Mouse (Mus musculus): ENCODE data around the gene Gm44790.
A peak's percentile ranks its signal among the peaks of the same experiment; 100 is the strongest.

The Gm44790 gene

DNA sequence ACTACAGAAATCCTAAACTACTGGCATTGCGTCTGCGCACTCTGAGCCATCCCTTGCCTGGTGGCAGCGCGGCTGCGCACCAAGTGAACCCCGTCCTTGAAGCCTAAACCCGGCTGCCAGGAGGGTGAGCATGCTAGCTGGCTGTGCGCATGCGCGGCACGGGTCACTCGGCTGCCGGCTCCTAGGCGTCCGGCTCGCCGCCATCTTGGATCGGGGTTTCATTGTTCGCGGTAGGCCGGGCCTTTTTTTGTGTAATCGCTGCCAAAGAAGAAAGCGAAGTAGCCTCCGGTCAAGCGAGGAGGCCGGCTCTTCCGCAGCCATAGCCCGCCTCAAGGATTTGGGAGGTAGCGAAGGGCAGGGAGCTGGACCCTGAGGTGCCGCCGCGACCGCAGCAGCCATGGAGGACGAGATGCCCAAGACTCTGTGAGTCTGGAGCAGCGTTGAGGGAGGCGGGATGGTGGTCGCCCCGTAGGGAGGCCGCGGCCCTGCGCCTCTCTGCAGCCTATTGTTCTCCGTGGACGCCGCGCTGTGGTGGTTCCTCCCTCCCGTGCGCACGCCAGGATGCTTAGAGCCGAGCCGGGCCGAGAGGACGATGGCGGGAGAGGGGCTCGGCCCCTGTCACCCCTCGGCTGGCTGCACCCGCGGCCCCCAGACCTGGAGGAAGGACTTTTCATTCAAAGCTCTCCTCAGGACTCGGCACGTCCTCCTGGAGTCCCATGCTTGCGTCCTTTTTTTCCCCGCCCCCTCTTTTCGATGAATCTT, 22.2 kb upstream of the Gm44790 start, which contains the start of gene Tia1:
Gene Tia1 (plus strand): TSS at position 120 of the 762 bp plus-strand sequence.
- peak; percentile 96 for DNase-seq (ENCODE audit: low spot score)

DNA sequence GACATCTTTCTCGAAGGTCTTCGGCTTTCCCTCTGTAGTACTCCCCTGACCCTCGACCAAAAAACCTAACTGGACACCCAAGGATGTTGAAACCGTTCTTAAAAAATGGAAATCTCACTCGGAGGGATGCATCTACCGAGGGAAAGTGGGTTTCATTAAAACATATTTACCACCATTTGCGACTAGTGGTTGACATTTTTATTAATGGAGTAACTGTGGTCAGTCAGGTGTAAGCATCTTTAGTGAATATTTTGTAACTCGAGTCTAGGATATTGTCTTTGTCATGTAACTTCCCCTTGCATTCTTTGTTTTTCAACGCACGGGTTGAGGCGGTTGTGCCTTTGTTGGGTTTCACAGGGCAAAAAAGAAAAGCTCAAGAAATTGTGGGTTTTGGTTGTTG, 21.5 kb upstream of the Gm44790 start:
- no peak for DNase-seq (ENCODE audit: low spot score)

DNA sequence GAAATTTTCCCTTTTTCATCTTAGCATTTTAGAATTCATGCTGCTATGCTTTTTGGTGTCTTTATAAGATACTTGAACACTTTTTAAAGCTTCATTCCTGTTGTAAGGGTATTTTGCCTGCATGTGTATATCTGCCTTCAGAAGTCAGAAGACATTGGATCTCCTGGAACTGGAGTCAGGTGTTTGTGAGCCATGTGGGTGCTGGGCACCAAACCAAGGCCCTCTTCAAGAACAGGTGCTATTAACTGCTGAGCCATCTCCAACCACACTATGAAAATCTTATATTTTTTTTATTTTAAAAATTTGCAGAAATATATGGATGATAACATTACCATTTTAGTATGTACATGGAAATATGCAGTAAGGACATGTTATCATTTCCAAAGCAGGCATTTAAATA, 20.2 kb upstream of the Gm44790 start:
- DNase-seq (ENCODE audit: low spot score): no peak

DNA sequence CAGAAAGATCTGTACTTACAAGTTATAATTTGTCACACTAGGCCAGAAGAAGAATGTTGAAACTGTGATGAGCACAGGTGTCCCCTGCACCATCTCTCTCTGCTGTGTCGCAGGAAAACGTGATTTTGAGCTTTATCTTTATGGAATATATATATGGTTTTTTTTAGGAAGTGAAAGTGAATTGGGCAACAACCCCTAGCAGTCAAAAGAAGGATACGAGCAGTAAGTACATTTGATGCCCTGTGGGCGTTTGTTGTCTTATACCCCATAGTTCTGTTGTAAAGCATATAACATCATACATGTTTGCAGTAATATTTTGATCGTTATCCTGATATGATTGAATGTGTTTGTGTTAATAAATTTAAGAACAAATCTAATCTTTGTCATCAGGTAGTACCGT, 7.7 kb upstream of the Gm44790 start:
- DNase-seq (ENCODE audit: low spot score): no peak

DNA sequence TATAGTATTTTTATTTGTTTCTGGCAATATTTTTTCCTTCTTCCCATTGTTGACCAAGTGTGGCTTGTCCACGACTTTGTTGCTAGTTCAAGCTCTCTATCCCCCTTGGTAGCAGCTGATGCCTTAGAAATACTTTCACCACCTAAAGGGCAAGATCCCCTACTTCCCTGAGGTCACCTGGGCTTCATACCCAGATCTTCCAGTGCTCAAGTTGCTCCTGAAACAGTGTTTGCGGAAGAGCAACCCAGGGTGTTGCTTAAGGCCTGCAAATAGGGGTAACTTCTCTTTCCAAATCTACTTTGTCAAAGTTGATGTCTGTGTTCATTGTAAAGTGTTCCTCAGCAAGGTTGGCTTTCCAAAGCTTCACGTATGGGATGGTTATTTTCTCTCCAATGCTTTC, 7.2 kb upstream of the Gm44790 start:
- no peak for DNase-seq (ENCODE audit: low spot score)

DNA sequence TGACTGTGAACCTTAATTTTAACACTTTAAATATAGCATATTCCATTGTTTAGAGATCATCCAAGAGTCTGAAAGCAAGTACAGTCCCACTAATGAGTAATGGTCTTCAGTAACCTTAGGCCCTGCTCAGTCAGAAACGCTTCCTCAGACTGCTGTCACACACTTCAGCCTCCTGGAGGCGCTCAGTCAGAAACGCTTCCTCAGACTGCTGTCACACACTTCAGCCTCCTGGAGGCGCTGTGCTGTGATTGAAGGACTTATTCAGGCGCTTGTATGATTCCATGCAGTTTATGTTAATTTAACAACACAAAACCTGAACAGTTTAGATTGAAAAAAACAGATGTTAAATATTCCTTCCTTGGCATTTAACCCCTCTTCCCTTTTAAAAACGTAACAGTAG, 6.0 kb upstream of the Gm44790 start:
- no peak for DNase-seq (ENCODE audit: low spot score)

DNA sequence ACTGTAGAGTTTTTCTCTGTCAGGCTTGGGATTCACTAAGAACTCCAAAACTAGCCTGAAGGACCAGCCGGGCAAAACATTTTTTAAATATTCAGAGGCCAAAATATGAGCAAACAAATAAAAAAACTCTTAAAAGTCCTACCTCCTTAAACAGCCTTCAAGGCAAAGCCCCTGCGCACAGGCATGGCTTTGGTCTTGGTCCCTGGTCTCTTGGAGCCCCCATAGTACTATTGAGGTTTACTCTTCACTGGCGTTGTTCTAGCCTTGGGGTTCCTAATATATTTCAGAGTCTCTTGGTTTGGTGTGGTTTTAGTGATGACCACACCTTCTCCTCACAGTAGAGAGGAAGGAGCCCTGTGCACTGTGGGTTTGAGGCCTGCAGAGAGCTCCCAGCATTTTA, 5.1 kb downstream of the Gm44790 start:
- no peak for DNase-seq (ENCODE audit: low spot score)

DNA sequence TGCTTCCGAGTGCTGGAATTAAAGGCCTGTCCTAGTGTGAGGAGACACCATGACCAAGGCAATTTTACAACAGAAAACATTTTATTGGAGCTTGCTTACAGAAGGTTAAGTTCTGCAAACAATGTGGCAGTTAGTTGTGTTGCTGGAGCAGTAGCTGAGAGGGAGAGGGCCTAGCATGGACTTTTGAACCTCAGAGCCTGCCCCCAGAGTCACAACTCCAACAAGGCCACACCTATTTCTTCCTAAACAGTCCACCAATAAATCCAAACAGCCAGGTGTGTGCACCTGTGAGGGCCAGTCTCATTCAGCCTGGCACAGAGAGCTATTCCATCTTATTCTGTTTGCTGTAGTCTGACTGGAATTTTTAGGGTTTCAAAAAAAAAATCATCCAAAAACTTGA, 7.2 kb downstream of the Gm44790 start:
- no peak for DNase-seq (ENCODE audit: low spot score)

DNA sequence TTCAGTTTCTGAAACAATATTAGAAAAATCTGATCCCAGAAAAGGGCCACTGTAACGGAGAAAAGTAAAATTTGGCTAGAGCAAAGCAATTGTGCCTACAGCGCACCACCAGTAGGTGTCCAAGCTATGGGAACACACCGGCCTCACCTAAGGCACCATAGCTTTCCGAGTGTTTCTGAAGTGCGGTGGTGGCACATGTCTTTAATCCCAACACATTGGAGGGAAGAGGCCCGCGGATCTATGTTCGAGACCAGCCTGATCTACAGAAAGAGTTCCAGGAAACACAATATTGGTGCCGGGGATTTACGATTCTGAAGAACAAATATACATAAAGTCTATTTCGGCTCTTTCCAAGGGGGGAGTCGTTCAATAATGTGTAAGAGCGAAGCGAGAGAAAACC, 11.3 kb downstream of the Gm44790 start:
- peak; percentile 35 for DNase-seq (ENCODE audit: low spot score)

DNA sequence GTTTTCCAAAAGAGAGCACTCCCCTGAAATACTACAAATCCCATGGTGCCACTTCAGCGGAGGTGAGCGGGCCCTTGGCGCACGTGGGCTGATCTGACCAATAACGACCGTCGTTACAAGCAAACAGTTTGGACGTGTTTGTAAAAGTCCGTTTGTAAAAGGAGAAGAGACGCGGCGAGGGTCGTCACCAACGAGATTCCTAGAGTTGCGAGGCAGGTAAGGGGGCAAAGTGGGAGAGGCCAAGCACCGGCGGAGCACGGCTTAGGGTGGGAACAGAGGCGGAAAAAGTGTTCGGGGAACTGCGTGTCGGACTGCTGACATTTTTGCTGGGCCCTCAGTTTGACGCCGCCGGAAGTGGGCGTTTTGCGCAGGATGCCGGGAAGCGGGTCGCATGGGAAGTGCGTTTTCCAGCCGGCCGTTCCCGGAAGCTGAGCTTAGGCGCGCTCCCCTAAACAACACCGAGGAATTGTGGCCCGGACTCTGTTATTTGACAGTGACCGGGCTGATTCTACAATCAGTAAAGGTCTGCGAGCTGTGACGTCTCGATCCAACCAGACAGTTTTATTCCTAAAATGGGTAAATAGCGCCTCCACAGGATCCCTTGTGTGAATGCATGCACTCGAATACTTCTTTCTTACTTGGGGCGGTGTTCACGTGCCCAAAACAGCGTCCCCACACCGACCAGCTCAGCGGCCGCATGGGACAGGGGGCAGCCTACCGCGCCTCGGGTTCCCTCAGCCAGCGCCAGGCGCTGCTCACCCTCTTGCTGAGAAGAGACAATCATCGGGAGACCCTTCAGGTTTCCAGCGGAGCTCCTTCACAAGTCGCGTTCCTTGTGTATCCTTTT, 12.0 kb downstream of the Gm44790 start, which contains the start of gene C87436:
Gene C87436 (plus strand): TSS at position 103 of the 847 bp plus-strand sequence.
- DNase-seq (ENCODE audit: low spot score): peak; percentile 96

DNA sequence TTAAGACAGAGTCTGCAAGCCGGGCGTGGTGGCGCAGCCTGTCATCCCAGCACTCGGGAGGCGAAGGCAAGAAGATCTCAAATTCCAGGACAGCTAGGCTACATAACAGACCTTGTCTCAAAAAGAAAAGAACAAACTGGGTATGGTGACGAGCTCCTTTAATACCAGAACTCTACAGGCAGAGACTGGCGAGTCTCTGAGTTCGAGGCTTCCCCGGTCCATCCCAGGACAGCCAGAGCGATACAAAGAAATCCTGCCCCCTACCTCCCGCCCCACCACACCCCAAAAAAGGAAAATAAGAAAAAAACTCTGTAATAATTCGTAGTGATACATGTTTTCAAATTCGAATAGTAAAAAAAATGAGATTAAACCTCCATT, 12.7 kb downstream of the Gm44790 start:
- DNase-seq (ENCODE audit: low spot score): no peak

DNA sequence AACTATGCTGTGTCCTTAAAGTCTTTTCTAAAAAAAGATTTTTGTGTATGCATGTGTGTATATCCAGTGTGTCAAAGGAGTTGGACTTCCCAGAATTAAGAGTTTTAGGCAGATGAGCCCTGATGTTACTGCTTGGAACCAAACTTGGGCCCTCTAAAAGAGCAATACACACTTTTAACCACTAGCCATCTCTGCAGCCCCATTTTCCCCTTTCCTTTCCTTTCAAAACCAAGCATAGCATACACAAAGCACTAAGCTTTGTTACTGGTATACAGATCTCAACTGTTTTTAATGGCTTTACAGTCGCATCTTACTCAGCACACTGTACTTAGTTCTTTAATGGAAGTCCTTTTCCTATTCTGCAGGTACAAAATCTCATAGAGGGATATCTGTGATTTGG, 13.1 kb downstream of the Gm44790 start:
- no peak for DNase-seq (ENCODE audit: low spot score)

DNA sequence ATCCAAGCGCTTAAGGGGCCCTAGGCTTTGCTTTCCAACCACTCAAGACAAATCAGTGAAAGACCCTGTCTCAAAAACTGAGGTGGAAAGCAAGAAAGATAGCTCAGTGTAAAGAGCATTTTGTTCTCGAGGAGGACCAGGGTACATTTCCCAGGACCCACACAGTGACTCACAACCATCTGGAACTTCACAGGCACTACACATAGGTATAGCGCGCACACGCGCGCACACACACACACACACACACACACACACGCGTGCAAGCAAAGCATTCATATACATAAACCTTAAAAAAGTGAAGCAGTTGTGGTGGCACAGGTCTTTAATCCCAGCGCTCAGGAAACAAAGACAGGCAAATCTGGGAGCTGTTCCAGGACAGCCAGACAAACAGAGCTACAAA, 15.1 kb downstream of the Gm44790 start:
- DNase-seq (ENCODE audit: low spot score): no peak

DNA sequence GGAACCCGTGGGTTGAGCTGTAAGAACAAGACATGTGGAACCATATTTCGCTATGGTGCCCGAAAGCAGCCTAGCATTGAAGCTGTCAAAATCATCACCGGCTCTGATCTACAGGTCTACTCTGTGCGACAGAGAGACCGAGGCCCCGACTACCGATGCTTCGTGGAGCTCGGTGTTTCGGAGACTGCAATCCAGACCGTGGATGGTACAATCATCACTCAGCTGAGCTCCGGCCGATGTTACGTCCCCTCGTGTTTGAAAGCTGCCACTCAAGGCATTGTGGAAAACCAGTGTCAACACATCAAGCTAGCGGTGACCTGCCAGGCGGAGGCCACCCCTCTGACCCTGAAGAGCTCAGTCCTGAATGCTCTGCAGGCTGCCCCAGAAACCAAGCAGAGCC, 19.1 kb downstream of the Gm44790 start:
- no peak for DNase-seq (ENCODE audit: low spot score)

DNA sequence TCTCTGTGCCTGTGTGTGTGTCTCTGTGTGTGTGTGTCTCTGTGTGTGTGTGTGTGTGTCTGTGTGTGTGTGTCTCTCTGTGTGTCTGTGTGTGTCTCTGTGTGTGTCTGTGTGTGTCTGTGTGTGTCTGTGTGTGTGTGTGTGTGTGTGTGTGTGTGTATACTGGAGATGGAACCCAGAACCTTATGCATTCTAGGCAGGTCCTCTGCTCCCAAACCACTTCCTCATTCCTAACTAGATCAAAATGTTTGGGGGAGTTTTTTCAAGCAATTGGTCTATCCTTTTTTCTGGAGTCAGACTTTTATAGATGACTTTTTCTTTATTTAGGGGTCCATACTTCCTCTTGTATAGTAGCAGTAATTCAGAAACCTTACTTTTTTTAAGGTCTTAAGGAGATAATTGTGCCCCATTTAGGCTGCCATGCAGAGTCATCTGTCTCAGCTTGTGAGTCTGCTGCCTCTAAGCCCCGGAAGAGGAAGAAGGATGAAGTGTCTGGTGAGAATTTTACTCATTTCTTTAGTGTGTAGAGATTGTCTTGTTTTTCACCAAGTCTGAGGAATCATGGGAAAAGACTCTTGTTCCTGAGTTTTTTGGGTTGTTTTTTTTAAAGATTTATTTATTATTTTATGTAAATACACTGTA, 20.6 kb downstream of the Gm44790 start:
- no peak for DNase-seq (ENCODE audit: low spot score)

DNA sequence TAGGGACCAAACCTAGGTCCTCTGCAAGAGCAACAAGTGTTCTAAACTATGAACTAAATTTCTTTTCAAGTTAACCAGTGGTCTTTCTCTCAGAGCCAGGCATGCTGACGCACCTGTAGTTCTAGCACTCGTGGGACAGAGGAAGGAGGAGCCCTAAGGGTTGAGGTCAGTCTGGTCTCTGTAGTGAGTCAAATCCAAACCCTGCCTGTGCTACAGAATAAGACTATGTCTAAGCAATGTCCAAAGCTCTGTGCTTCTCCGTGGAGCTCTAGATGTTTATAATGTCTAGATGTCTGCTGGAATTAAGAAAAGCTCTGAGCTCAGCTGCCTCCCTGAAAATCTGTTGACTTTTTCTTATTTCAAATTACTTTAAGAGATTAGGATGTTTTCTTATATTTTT, 30.3 kb downstream of the Gm44790 start:
- no peak for DNase-seq (ENCODE audit: low spot score)

DNA sequence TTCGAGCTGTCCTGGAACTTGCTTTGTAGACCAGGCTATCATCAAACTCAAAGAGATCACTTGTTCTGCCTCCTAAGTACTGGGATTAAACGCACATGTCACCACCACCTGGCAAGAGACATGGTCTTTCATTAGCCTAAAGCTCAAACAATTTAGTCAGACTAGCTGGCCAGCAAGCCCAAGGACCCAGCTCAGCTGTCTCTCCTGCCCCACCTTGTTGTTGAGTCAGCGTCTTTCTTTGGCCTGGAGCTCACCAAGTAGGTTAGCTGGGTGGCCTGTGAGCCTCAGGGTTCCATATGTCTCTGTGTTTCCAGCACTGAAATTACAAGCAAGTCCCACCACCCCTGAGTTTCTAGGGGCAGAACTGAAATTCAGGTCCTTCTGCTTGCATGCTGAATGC, 36.6 kb downstream of the Gm44790 start:
- DNase-seq (ENCODE audit: low spot score): no peak

DNA sequence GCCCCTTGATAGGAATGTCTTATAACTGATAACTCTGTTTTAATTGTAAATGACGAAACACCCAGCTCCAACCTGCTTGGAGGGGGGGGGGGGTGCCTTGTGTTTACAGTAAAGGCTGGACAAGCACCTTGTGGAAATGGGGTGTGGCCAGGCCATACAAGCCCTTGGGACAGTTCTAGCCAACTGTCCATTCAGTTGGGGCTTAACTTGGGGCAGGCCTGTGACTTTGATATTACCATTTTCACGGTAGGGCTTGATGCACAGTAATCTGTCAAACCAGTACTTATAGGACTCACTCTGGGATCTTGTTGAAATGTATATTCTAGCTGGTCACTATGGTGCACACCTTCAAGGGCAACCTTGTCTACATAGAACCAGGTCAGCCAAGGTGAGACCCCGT, 44.9 kb downstream of the Gm44790 start:
- no peak for DNase-seq (ENCODE audit: low spot score)

DNA sequence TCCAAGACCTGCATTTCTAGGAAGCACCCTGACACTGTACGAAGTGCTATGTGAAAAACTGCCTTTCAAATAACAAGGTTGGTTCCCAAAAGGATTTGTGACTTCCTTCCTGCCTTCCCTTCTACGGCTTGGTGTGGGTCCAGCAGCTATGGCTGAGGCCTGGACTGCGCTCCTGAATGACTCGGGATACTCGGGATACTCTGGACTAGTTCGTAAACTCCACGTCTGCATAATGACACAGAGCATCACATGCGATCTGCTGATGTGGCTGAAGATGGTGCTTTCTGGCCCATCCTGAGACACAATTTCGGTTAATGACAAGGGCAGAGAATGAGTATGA, 45.3 kb downstream of the Gm44790 start:
- no peak for DNase-seq (ENCODE audit: low spot score)

DNA sequence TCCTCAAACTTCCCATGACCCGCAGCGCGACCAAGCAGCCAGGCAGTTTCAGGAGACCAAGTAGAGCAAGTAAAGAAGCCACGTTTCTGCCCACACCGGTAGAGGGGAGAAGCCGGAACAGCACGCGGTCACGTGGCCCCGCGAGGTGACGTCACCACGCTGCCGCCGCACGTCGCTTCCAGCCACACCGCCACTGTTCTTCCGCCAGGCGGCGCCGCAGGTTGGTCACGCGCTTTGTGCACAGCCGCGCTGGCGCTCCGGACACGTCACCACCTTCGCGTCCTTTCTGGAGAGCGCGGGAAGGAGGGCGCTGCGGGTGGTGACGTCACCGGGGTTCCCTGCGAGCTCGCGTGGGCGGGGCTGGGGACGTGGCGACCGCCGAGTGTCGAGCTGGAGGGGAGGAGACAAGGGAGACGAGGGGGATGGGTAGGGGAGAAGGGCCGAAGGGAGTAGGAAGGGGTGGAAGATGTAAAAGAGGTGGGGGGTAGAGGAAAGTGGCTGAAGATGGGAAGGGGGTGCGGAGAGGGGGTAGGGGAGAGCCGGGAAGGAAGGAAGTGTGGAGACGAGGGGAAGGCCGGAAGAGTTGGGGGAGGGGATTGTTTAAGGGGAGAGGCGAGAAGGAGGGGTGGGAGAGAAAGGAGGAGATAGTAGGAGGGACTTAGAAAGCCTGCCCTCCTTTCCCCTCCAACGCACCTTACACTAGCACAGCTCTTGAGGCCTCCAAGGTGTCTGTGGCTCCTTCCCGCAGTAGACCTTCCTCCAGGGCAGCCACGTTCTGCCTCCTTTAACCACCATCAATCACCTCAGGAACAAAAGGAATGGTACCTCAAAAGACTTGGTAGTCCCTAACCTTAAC, 45.9 kb downstream of the Gm44790 start:
- peak; percentile 100 for DNase-seq (ENCODE audit: low spot score)

DNA sequence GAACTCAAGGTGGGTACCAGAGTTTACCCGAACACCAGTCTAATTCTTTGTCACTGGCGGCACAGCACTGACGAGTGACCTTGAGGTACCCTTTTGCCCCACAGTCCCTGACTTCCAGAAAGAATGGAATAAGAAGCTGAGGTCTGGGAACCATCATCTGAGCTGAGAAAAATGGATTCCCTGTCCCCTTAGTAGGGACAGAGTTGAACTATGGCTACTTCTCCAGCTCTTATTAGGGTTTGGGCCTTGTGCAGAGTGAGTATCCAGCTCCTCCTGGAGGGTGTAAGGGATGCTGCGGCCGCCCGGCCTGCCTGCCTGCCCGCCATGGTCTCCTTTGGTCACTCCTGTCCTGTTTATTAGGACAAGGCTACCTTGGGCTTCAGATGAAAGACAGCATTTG, 46.6 kb downstream of the Gm44790 start:
- DNase-seq (ENCODE audit: low spot score): peak; percentile 19

DNA sequence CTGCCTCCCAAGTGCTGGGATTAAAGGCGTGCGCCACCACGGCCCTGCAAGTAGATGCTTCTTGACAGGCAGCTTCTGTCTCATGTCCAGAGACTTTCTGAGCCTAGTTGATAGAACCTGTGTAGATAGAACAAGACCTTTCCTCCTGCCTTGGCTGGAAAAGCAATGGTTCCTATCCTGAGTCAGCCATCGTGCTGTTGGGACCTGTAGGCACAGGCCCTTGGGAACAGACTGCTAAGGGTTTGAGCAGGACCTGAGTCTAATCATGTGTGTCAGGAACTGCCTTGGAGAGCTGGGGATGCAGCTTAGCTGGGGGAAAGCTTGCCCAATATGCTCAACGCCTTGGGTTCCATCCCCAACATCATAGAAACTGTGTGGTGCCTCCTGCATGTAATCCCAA, 47.6 kb downstream of the Gm44790 start:
- DNase-seq (ENCODE audit: low spot score): no peak
